Mouse (Mus musculus) 416B (cell line): ENCODE measurements at regions not wholly inside any gene's neighbourhood (a gene's known extent, or its start where the extent isn't known, plus 50 kb on each side); places are given as distances from the start of the nearest gene placed in this dataset.

Source experiments
- DNase-seq: peaks from one replicate; pipeline ENCODE4 v3.0.0; 2011; ENCODE audit warnings: low read depth

DNA sequence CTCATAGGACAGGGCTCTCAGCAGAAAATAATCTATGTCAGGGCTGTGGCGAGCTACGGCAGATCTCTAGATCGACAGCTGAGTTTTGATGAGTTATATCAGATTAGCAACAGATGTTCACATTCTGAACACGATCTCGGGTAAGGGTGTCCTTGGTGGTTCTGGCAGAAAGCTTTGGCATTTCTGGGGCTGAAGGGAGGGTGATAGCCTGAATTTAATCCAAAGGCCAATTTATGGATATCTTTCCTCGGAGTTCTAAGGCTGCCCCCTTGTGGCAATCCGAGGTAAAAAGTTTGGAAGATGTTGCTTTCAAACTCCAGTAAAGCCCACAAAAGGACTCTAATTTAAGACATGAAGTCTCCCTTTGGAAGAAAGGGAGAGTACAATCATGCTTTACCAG, 101.3 kb upstream of the Luzp2 start:
- DNase-seq: peak; percentile 24

DNA sequence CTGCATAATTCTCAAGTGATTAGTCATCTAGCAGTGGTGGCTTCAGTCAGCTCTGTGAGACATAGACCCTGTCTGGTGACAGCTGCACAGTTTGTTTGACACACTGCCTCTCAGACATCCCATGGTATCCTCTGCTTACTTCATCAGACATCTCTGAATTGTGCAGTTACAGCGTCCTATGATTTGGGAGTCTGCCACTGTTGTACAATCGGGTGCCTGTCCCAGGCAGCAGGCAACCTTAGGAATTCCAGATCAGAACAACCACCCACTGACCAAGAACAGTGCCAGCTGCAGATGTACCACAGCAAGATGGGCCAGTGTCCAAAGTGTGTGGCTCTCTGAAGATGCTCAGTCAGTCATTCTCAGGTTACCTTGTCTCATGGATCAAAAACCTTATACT, 100.4 kb upstream of the Luzp2 start:
- DNase-seq: no peak

DNA sequence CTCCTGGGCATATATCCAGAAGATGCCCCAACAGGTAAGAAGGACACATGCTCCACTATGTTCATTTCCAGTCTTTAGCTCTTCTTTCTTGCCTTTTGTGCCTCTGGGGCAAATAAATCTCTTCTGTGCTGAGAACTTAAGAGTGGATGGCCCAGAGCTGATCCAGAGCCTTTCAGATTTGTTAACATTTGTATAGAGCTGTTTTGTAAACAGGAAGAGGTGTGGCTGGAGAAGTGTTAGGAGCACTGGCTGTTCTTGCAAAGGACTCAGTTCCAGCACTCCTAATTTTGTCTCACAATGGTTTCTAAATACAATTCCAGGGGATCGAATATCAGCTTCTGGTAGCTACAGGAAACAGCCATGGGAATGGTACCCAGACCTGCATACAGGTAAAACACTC, 68.0 kb upstream of the Luzp2 start:
- no peak for DNase-seq

DNA sequence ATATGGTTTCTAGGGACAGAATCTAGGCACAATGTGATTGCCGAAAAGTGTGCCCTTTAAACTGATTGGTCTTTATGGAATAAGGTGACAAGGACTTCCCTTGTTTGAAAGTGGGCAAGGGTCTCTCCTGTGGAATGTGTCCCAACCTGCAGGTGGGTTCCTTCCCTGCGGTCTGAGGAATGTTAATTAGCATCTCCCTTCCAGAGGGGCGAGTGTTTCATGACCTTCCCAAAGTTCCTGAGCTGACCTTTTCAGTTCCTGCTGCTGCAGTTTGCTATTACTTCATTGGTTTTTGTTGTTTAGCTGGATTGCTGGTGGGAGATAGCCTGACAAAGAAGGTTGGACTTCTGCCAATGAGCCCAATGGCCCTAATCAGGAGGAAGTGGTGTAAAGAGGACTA, 66.6 kb upstream of the Luzp2 start:
- peak; percentile 9 for DNase-seq

DNA sequence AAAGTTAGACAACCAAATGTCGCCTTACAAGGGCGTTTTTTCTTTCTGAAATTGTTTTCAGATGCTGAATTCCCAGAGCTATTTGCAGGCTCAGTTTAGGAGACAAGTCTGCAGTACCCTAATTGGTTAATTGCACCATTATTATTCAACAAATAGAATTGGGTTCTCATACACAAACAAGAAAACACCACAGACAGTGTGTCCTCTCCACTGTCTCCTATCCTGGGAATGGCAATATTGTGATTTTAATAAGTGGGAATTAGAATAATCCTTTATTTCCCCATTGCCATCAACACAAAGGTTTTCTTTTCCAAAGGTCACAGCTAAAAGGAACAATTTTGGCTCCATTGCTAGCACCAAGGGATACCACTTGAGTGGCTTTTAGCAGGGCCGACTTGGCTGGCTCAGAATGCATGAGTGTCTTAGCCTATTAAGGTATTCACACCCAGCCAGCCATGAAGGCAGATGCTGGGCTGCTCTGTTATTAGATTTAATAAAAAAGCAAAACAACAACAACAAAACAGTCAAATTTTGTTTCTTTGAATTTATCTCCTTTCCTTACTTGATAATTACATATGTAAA, 53.3 kb upstream of the Luzp2 start:
- no peak for DNase-seq

DNA sequence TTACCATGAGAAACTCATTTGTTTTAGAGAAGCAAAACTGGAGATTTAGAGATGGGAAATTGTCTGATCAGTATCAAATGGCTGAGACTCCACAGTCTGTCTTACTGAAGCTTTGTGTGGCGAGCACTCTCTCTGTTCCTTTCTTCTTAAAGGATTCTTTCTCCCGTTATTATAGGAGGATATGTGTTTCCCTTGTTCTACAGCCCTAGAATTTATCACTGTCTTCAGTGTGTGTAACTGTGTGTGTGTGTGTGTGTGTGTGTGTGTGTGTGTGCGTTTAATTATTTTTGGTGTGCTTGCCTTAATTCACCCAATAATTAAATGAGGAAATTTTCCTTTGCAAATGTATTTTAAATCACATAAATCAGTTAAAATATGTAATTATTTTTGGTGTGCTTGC, 52.7 kb upstream of the Luzp2 start:
- no peak for DNase-seq

DNA sequence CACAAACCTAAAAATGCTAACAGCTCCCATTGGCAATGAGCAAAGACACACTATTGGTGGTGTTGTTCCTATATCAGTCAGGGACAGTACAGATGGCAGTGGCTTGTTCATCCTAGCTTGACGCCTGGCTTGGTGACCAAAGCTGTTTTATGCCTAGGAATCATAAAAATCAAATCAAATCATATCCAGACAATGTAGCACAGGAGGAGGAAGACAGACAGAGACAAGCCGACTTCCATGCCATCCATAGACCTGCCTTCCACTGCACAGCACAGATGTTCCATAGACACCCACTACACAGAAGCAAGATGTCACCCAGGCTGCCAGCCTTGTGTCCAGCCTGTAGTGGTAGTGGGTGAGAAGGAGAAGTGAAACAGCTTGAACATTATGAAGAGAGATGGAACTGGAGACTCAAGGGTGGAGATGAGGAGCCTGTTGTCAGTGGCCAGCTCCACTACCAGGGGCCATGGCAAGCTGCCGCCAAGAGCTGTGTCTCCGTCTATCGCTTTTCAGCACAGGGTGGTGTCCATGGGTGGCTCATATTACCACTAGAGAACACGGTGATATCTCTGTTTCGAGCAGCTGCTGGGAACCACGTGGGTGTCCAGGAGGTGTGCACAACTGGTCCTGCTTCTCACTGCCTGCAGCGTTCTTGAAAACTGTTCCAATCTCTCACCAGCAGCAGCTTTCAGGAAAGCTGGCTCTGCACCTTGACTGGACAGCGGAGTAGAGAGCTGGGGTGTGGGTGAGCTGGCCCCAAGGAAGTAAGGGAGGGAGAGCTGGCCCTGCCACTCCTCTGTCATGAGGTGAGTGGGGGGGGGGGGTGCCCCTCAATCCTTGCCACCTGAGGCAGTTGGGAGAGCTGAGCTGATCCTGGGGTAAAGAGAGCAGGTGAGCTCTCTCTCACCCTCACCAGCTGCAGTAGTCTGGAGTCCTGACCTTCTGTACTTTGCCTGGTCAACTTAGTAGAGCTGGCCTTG, 51.5 kb upstream of the Luzp2 start:
- DNase-seq: no peak
